Mouse (Mus musculus): ENCODE measurements at regions not wholly inside any gene's neighbourhood (a gene's known extent, or its start where the extent isn't known, plus 50 kb on each side); places are given as distances from the start of the nearest gene placed in this dataset.

- no peak for TF ChIP-seq TCF12 (IDR thresholded peaks at IDR 0.05; ENCODE audit: low read depth, low read length)
- no peak for TF ChIP-seq POLR2A (IDR thresholded peaks at IDR 0.05; ENCODE audit: low read depth, low read length)
- no peak for TF ChIP-seq MAX (IDR thresholded peaks at IDR 0.05; ENCODE audit: low read length)
Observed at GRCm38 (mm10) chr1:13941351-13941750, 2151.8 kb downstream of the 4930444P10Rik start.
